Mouse (Mus musculus): ENCODE data around the gene Zfp644. TPM values are rescaled to one million over a fixed set of nuclear protein-coding genes. Genes with fewer than 3 reads are reported as not detected.
A peak's percentile ranks its signal among the peaks of the same experiment; 100 is the strongest.

Zfp644 gene
- total and polyA plus RNA-seq, 2 experiments, result 4.5 to 33.7 TPM

DNA sequence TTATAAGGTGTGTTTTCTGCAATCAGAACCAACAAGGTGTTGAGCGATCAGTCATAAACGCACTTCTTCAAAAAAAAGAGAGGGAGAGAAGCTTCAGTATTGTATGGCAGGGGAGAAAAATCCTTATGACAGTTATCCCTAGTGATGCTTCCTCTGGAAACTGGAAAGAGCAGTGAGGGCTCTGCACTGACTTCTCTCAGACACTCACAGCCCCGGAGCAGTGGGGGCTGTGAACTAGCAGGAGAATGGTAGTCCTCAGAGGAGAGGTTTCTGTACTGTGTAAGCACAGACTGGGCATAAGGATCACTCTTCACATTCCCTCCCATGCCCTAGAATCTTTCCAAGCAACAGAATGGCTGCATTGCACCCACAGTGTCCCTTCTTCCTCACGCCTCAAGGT is 122.0 kb downstream of the Zfp644 start:
- H3K4me3 ChIP-seq (ENCODE audit: insufficient read depth, low read depth, low read length), result no peak overlapping the region
- H3K79me2 ChIP-seq (ENCODE audit: control insufficient read depth, insufficient read depth, low read length), result no peaks in the 10 kb centered on the region

DNA sequence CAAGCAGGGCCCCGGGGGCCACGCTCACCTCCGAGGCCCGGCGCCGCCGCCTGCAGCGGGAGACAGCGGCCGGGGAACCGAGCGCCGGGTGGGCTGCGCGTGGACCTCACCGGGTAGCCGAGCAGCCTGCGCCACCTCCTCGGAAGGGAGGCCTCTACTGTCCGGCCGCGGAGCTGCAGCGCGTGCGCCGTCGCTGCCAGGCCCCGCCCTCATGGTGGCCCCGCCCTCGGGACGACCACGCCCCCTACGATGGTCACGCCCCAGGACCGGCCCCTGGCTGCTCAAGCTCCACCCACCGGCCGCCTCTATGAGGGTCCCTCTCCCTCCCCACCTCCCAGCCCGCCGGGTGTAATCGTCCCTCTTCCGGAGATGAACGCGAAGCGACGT is 122.5 kb downstream of the Zfp644 start:
- no peaks in the 10 kb centered on the region for H3K27me3 ChIP-seq (ENCODE audit: control insufficient read depth, insufficient read depth, low read length)
- H3K4me3 ChIP-seq (ENCODE audit: insufficient read depth, low read depth, low read length), result peak overlapping the region; percentile 55
- DNase-seq (ENCODE audit: extremely low read depth, low read depth, low spot score), result peak; percentile 36
- TF ChIP-seq CTCF (IDR thresholded peaks at IDR 0.05; ENCODE audit: low read depth, low read length) (peak; percentile 78), POLR2A (IDR thresholded peaks at IDR 0.05; ENCODE audit: extremely low read depth, insufficient read depth, low read length) (no peak)
- no peak overlapping the region for H3K27ac ChIP-seq (replicated peaks; ENCODE audit: insufficient read depth, low read depth, low read length)
- WGBS, result 1% methylated on average over 43 of the region's 45 CpGs
- H3K79me2 ChIP-seq (ENCODE audit: control insufficient read depth, insufficient read depth, low read length), result no peaks in the 10 kb centered on the region
- H3K36me3 ChIP-seq (ENCODE audit: control insufficient read depth, insufficient read depth, low read length), result no peaks in the 10 kb centered on the region
- peak overlapping the region; percentile 83 for H3K9ac ChIP-seq (ENCODE audit: low read depth, low read length)
- H3K4me1 ChIP-seq (ENCODE audit: control insufficient read depth, insufficient read depth, low read length), result no peaks in the 10 kb centered on the region; the same call in 1 of the 2 replicates

More for the DNA sequence above, 122.0 kb downstream of the Zfp644 start:
- H3K27ac ChIP-seq (replicated peaks; ENCODE audit: insufficient read depth, low read depth, low read length), result no peak overlapping the region
- no peaks in the 10 kb centered on the region; the same call in 1 of the 2 replicates for H3K4me1 ChIP-seq (ENCODE audit: control insufficient read depth, insufficient read depth, low read length)
- no peak for DNase-seq (ENCODE audit: extremely low read depth, low read depth, low spot score)
- 43% methylated on average over 4 of the region's 4 CpGs for WGBS
- no peak for TF ChIP-seq POLR2A (IDR thresholded peaks at IDR 0.05; ENCODE audit: extremely low read depth, insufficient read depth, low read length)
- TF ChIP-seq CTCF (IDR thresholded peaks at IDR 0.05; ENCODE audit: low read depth, low read length), result no peak
- no peaks in the 10 kb centered on the region for H3K36me3 ChIP-seq (ENCODE audit: control insufficient read depth, insufficient read depth, low read length)
- H3K9ac ChIP-seq (ENCODE audit: low read depth, low read length), result no peak overlapping the region
- H3K27me3 ChIP-seq (ENCODE audit: control insufficient read depth, insufficient read depth, low read length), result no peaks in the 10 kb centered on the region

DNA sequence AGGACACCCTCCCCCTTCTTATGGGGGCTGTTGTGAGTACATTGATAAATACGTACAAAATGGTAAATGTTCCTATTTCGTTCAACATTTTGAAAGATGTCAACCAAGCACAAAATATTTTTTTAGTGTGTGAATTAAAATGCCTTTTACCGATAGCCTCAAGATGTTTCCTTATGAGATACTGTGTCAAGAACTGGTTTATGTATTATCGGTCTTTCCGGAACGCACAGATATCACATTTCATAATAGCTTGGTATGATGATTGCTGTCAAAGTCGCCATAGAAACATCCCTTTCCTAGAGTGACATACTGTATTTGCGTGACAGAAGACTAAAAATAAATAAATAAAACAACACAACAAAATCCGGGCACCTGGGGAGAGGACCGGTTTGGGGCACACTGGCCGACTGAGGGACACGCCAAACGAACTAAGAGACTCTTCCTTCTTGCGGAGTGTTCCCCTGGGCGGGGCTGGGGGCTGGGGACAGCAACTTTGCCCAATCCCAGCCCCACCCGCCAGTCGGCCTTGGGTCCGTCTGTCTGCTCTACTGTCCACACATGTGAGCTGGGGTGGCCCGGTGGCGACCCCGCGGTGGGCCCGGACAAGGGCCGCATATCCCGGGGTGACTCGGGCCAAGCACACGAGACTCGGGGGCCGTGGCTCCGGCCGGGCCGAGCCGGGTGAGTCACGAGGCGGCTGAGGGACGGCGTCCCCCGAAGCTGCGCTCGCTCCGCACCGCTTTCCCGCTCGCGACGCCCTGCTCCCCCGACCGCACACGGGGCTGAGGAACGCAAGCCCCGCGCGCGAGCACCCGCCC is 123.1 kb downstream of the Zfp644 start:
- Histone ChIP-seq H3K9ac (ENCODE audit: low read depth, low read length) (peak overlapping the region; percentile 83), H3K79me2 (ENCODE audit: control insufficient read depth, insufficient read depth, low read length) (no peaks in the 10 kb centered on the region), H3K27me3 (ENCODE audit: control insufficient read depth, insufficient read depth, low read length) (no peaks in the 10 kb centered on the region), H3K4me3 (ENCODE audit: insufficient read depth, low read depth, low read length) (peak overlapping the region; percentile 55), H3K27ac (replicated peaks; ENCODE audit: insufficient read depth, low read depth, low read length) (no peak overlapping the region), H3K36me3 (ENCODE audit: control insufficient read depth, insufficient read depth, low read length) (no peaks in the 10 kb centered on the region), H3K4me1 (ENCODE audit: control insufficient read depth, insufficient read depth, low read length) (no peaks in the 10 kb centered on the region; the same call in 1 of the 2 replicates)
- no peak for TF ChIP-seq CTCF (IDR thresholded peaks at IDR 0.05; ENCODE audit: low read depth, low read length)
- no peak for TF ChIP-seq POLR2A (IDR thresholded peaks at IDR 0.05; ENCODE audit: extremely low read depth, insufficient read depth, low read length)
- DNase-seq (ENCODE audit: extremely low read depth, low read depth, low spot score), result peak; percentile 13
- WGBS, result 6% methylated on average over 55 of the region's 55 CpGs

Other genes with a start within 250 kb of the Zfp644 start
- not detected in 2 replicates for gene Barhl2, start 239.1 kb downstream of the Zfp644 start, total RNA-seq (2014; rRNA removed)
- not detected in 2 replicates for gene Barhl2, start 239.1 kb downstream of the Zfp644 start, polyA plus RNA-seq (2012; rRNA removed)
- not detected in 2 replicates for gene Gm17304, start 88.2 kb downstream of the Zfp644 start, total RNA-seq (2014; rRNA removed)
- gene Gm17304, start 88.2 kb downstream of the Zfp644 start, polyA plus RNA-seq (2012; rRNA removed), result not detected in 2 replicates
- not detected in 2 replicates for gene Hfm1, start 229.0 kb upstream of the Zfp644 start, total RNA-seq (2014; rRNA removed)
- gene Hfm1, start 229.0 kb upstream of the Zfp644 start, polyA plus RNA-seq (2012; rRNA removed), result not detected in 2 replicates

Data from liver, adult 2 months (tissue).